Mouse (Mus musculus) stomach, postnatal 0 days (tissue): ENCODE measurements around the gene Flcn.

Experiments
- CTCF ChIP-seq: IDR thresholded peaks from 2 replicates; pipeline ENCODE4 v1.5.1; 2016; ENCODE audit warnings: antibody characterized with exemption, low read depth, mild to moderate bottlenecking, moderate library complexity
- EP300 ChIP-seq: optimal IDR thresholded peaks from 2 replicates; pipeline ENCODE3; 2016; ENCODE audit warnings: antibody characterized with exemption

- no peak for TF ChIP-seq EP300
- no peak for TF ChIP-seq CTCF
These were observed 1.4 kb upstream of the Flcn start for GRCm38 (mm10) chr11:59811211-59811610.
